Mouse (Mus musculus) lung, adult 2 months (tissue): ENCODE measurements around the gene Dnah14.

Source experiments
- CTCF ChIP-seq: fragments of 200-500 bp; IDR thresholded peaks from 2 replicates; pipeline ENCODE4 v1.5.1; 2011; ENCODE audit warnings: mild to moderate bottlenecking, low read length, control low read depth; ENCODE audit not compliant: insufficient read depth
- POLR2A ChIP-seq: fragments of 200-500 bp; IDR thresholded peaks from 2 replicates; pipeline ENCODE4 v1.6.1; 2011; ENCODE audit warnings: low read depth, mild to moderate bottlenecking, control low read depth, low read length, borderline replicate concordance; ENCODE audit errors: extremely low read depth

- no peak for TF ChIP-seq CTCF
- TF ChIP-seq POLR2A: no peak
Measured at GRCm38 (mm10) chr1:181832720-181833119, 256.4 kb downstream of the Dnah14 start.
